Mouse (Mus musculus): ENCODE results near the gene Phactr2. TPM values are rescaled to one million over a fixed set of nuclear protein-coding genes. Genes with fewer than 3 reads are reported as not detected.

The Phactr2 gene
- total RNA-seq, 1 experiment from 2014 or later, result 36.4 TPM

GRCm38 (mm10) chr10:13312576-13312975, 161.6 kb downstream of the Phactr2 start:
- ATAC-seq (replicated peaks in 1 of 2; ENCODE audit: insufficient read depth in 1 of 2, low FRiP score in 2 of 2, low TSS enrichment in 1 of 2, low read depth in 1 of 2, poor library complexity in 2 of 2, severe bottlenecking in 2 of 2), result no peak

- no peak for ATAC-seq (replicated peaks in 1 of 2; ENCODE audit: insufficient read depth in 1 of 2, low FRiP score in 2 of 2, low TSS enrichment in 1 of 2, low read depth in 1 of 2, poor library complexity in 2 of 2, severe bottlenecking in 2 of 2)
Observed at GRCm38 (mm10) chr10:13311612-13312011, 162.6 kb downstream of the Phactr2 start.

GRCm38 (mm10) chr10:13310075-13310474, 164.1 kb downstream of the Phactr2 start:
- no peak for ATAC-seq (replicated peaks in 1 of 2; ENCODE audit: insufficient read depth in 1 of 2, low FRiP score in 2 of 2, low TSS enrichment in 1 of 2, low read depth in 1 of 2, poor library complexity in 2 of 2, severe bottlenecking in 2 of 2)

GRCm38 (mm10) chr10:13304641-13305241, 169.5 kb downstream of the Phactr2 start:
- ATAC-seq (replicated peaks in 1 of 2; ENCODE audit: insufficient read depth in 1 of 2, low FRiP score in 2 of 2, low TSS enrichment in 1 of 2, low read depth in 1 of 2, poor library complexity in 2 of 2, severe bottlenecking in 2 of 2), result peak; percentile 52 to 57; a peak in 3 of 4 replicates

- ATAC-seq (replicated peaks in 1 of 2; ENCODE audit: insufficient read depth in 1 of 2, low FRiP score in 2 of 2, low TSS enrichment in 1 of 2, low read depth in 1 of 2, poor library complexity in 2 of 2, severe bottlenecking in 2 of 2), result peak in 1 of 2 experiments; percentile 25; a peak in 1 of 4 replicates
Observed at GRCm38 (mm10) chr10:13303271-13304265, 170.6 kb downstream of the Phactr2 start.

GRCm38 (mm10) chr10:13300601-13301000, 173.6 kb downstream of the Phactr2 start:
- no peak for ATAC-seq (replicated peaks in 1 of 2; ENCODE audit: insufficient read depth in 1 of 2, low FRiP score in 2 of 2, low TSS enrichment in 1 of 2, low read depth in 1 of 2, poor library complexity in 2 of 2, severe bottlenecking in 2 of 2)

GRCm38 (mm10) chr10:13300196-13300595, 174.0 kb downstream of the Phactr2 start:
- ATAC-seq (replicated peaks in 1 of 2; ENCODE audit: insufficient read depth in 1 of 2, low FRiP score in 2 of 2, low TSS enrichment in 1 of 2, low read depth in 1 of 2, poor library complexity in 2 of 2, severe bottlenecking in 2 of 2), result peak in 1 of 2 experiments; percentile 49; a peak in 2 of 4 replicates

GRCm38 (mm10) chr10:13294886-13295285, 179.3 kb downstream of the Phactr2 start:
- ATAC-seq (replicated peaks in 1 of 2; ENCODE audit: insufficient read depth in 1 of 2, low FRiP score in 2 of 2, low TSS enrichment in 1 of 2, low read depth in 1 of 2, poor library complexity in 2 of 2, severe bottlenecking in 2 of 2), result no peak; a peak in 1 of 4 replicates

- ATAC-seq (replicated peaks in 1 of 2; ENCODE audit: insufficient read depth in 1 of 2, low FRiP score in 2 of 2, low TSS enrichment in 1 of 2, low read depth in 1 of 2, poor library complexity in 2 of 2, severe bottlenecking in 2 of 2), result no peak
Observed at GRCm38 (mm10) chr10:13292026-13292425, 182.2 kb downstream of the Phactr2 start.

- no peak for ATAC-seq (replicated peaks in 1 of 2; ENCODE audit: insufficient read depth in 1 of 2, low FRiP score in 2 of 2, low TSS enrichment in 1 of 2, low read depth in 1 of 2, poor library complexity in 2 of 2, severe bottlenecking in 2 of 2)
Observed at GRCm38 (mm10) chr10:13289252-13289961, 184.8 kb downstream of the Phactr2 start.

- no peak for ATAC-seq (replicated peaks in 1 of 2; ENCODE audit: insufficient read depth in 1 of 2, low FRiP score in 2 of 2, low TSS enrichment in 1 of 2, low read depth in 1 of 2, poor library complexity in 2 of 2, severe bottlenecking in 2 of 2)
Observed at GRCm38 (mm10) chr10:13288296-13288695, 185.9 kb downstream of the Phactr2 start.

GRCm38 (mm10) chr10:13283441-13283840, 190.8 kb downstream of the Phactr2 start:
- ATAC-seq (replicated peaks in 1 of 2; ENCODE audit: insufficient read depth in 1 of 2, low FRiP score in 2 of 2, low TSS enrichment in 1 of 2, low read depth in 1 of 2, poor library complexity in 2 of 2, severe bottlenecking in 2 of 2), result no peak

- no peak for ATAC-seq (replicated peaks in 1 of 2; ENCODE audit: insufficient read depth in 1 of 2, low FRiP score in 2 of 2, low TSS enrichment in 1 of 2, low read depth in 1 of 2, poor library complexity in 2 of 2, severe bottlenecking in 2 of 2)
Observed at GRCm38 (mm10) chr10:13280298-13280853, 193.8 kb downstream of the Phactr2 start.

- no peak for ATAC-seq (replicated peaks in 1 of 2; ENCODE audit: insufficient read depth in 1 of 2, low FRiP score in 2 of 2, low TSS enrichment in 1 of 2, low read depth in 1 of 2, poor library complexity in 2 of 2, severe bottlenecking in 2 of 2)
Observed at GRCm38 (mm10) chr10:13276298-13276697, 197.9 kb downstream of the Phactr2 start.

- ATAC-seq (replicated peaks in 1 of 2; ENCODE audit: insufficient read depth in 1 of 2, low FRiP score in 2 of 2, low TSS enrichment in 1 of 2, low read depth in 1 of 2, poor library complexity in 2 of 2, severe bottlenecking in 2 of 2), result no peak
Observed at GRCm38 (mm10) chr10:13275152-13275551, 199.1 kb downstream of the Phactr2 start.

- ATAC-seq (replicated peaks in 1 of 2; ENCODE audit: insufficient read depth in 1 of 2, low FRiP score in 2 of 2, low TSS enrichment in 1 of 2, low read depth in 1 of 2, poor library complexity in 2 of 2, severe bottlenecking in 2 of 2), result no peak
Observed at GRCm38 (mm10) chr10:13274699-13275098, 199.5 kb downstream of the Phactr2 start.

- ATAC-seq (replicated peaks in 1 of 2; ENCODE audit: insufficient read depth in 1 of 2, low FRiP score in 2 of 2, low TSS enrichment in 1 of 2, low read depth in 1 of 2, poor library complexity in 2 of 2, severe bottlenecking in 2 of 2), result peak; percentile 17 to 76; a peak in 1 of 4 replicates
Observed at GRCm38 (mm10) chr10:13273756-13274155, 200.5 kb downstream of the Phactr2 start.
